Mouse (Mus musculus): ENCODE measurements around the gene Cacna1c.

Gene Cacna1c

GRCm38 (mm10) chr6:119057076-119057479 is 139.1 kb downstream of the Cacna1c start:
- no peak for DNase-seq (ENCODE audit: low spot score in 2 of 2)

DNA sequence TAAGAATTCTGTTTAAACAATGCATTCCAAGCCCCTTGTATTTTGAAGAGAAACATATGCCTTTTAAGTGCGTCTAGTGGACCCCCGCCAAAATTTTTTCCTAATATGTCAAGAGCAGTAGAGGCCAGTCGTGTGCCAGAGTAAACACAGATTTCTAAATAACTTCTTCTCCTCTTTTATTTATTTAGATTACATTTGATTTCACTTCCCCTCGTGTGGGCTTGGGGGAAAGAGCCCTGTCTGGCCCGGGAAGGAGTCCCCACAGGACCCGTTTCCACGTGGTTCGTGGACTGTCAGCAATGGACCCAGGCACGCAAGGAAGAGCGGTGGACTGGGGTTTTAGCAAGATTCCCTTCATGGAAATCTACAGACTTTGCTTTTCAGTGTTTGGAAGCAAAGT is 143.4 kb downstream of the Cacna1c start:
- DNase-seq (ENCODE audit: low spot score in 2 of 2): no peak

GRCm38 (mm10) chr6:119052366-119052765 is 143.9 kb downstream of the Cacna1c start:
- DNase-seq (ENCODE audit: low spot score in 2 of 2): no peak

- no peak for DNase-seq (ENCODE audit: low spot score in 2 of 2)
Observed at GRCm38 (mm10) chr6:119051721-119052120, 144.5 kb downstream of the Cacna1c start.

DNA sequence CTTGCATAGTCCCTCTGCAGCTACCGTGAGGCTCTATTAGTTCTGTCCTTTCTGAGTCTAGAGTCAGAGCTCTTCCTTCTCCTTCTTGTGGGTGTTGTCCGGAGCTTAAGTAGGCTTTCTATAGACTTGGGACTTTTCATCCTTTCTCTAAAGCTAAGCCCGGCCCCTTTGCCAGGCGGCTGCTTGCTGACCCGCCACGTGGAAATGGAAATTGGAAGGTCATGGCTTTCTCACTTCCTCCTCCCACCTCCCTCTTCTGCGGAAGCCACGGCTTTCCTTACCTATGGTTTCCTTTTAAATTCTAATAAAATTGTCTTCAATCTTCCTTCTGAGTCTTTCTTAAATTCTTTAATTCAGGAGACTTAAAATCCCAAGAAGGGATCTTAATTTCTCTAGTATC is 148.9 kb downstream of the Cacna1c start:
- DNase-seq (ENCODE audit: low spot score in 2 of 2): no peak

DNA sequence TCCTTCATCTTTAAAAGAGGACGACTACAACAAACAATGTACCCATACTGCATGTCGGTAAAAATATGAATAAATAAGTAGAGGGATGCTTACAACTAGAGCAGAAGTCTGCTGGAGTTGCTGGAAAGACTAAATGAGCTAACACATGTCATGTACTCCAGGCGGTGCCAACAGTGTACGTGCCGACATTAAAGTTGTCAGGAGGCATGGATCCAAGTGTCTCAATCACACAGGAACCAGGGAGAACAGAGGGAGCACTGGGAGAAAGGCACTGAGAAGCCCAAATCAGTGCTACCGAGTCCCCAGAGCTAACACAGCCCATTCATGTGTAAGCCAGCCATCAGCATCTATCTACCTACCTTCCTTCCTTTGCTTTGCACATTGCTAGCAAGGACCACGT is 150.7 kb downstream of the Cacna1c start:
- no peak for DNase-seq (ENCODE audit: low spot score in 2 of 2)

GRCm38 (mm10) chr6:119044148-119044547 is 152.1 kb downstream of the Cacna1c start:
- no peak for DNase-seq (ENCODE audit: low spot score in 2 of 2)

DNA sequence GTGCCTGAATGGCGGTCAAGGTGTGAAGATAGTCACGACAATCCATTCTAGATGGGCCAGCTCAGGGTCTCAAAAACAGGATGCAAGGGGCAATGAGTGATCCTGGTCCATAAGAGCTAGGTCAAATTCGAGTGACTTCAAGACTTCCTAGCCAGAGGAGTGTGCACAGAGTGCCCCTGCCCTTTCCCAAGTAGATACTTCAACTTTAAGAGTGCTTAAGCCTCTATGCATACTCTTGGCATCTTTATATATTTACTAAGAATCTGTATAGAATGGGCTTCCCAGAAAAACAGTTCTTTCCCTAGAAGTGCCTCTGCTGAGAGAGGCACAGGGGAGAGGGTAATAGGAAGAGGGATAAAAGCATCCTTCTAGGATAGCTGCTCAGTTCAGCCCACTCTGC is 153.4 kb downstream of the Cacna1c start:
- DNase-seq (ENCODE audit: low spot score in 2 of 2): no peak

DNA sequence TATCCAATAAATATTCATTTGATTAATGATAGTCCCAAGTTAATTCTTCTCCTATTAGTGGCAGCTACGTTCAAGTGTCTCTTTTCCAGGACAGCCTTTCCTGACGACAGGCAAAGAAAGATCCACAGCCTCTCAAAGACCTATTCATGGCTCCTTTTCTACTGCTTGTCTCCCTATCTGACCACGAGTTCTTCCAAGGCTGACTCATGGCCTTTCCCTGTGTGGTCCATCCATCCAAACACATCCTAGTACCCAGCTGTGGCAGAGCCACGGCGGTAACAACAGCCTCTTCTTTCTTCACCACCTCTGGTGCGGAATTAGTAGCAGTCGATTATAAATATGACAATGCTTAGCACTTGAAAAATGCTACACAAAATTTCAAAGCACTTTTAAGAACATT is 155.3 kb downstream of the Cacna1c start:
- DNase-seq (ENCODE audit: low spot score in 2 of 2): no peak

- DNase-seq (ENCODE audit: low spot score in 2 of 2): no peak
Observed at GRCm38 (mm10) chr6:119039815-119040214, 156.4 kb downstream of the Cacna1c start.

GRCm38 (mm10) chr6:119039293-119039692 is 156.9 kb downstream of the Cacna1c start:
- no peak for DNase-seq (ENCODE audit: low spot score in 2 of 2)

DNA sequence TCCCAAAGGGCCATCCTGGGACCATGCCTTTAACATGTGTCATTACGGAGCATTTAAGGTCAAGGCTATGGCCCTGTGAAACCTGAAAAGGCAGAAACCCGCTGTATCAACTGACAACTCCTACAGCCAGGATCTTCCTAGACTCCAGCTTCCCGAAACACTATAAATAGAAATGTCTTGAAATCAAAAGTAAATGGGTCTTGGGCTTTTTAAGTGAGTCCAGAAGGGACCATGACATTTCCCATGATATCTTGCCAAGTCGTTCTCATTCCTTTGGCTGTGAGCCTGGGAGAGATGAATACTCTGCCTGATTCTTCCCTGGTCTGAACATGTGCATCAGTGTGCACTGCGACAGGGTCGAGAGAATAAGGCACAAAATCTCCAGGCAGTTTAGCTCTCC is 158.4 kb downstream of the Cacna1c start:
- DNase-seq (ENCODE audit: low spot score in 2 of 2): no peak

DNA sequence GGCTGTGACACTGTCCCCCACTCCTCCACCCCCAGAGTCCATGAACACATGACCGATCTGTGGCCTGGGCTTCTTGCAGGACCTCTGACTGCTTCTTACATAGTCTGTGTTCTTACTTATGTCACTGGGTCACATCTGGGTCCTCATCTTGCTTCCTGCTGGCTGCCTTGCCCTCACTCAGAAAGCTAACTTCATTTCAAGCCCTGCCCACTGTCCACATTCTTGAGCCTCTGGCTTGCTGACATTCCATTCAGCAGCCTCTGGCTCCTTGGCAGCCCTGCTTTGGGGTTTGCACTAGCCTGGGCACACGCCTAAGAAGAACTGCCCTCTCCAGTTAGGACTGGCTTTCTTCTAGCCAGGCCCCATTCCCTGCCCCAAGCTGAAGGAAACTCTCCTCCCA is 159.2 kb downstream of the Cacna1c start:
- no peak for DNase-seq (ENCODE audit: low spot score in 2 of 2)

GRCm38 (mm10) chr6:119035361-119035760 is 160.9 kb downstream of the Cacna1c start:
- no peak for DNase-seq (ENCODE audit: low spot score in 2 of 2)

DNA sequence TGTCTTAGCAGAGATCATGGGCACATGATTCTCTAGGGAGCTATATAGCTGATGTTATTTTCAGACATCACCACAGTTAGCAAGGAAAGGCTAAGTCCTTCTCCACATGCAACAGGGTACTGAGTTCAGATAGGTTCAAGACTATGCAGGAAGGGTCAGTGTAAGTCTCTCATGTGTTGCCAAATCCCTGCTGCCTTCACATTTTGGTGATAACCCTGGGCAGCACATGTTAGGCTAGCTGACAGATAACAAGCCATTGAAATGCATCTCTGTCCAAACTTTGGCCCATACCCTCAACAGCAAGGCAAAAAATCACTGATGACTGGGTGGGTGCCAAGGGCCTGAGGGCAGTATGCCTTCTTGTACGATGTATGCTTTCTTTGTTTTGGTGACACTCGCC is 161.3 kb downstream of the Cacna1c start:
- no peak for DNase-seq (ENCODE audit: low spot score in 2 of 2)

DNA sequence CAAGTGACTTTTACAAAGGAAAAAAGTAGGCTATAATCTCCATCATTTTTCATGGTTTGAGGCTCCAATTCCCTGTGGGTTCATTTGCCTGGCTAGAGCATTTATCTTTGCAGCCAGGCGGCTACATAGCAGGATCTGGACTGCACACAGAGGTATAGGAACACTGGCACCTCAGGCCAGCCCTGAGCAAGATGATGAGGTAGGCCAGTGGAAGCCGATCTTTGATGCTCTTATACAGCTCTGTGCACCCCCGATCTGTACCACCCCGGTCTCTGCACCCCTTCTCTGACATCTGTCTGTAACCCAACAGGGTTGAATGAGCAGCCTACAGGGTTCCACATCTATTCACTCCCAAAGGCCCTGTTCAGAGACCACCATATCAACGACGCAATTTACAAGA is 168.3 kb downstream of the Cacna1c start:
- DNase-seq (ENCODE audit: low spot score in 2 of 2): no peak

GRCm38 (mm10) chr6:119022850-119023249 is 173.4 kb downstream of the Cacna1c start:
- DNase-seq (ENCODE audit: low spot score in 2 of 2): peak in 1 of 2 experiments; percentile 20

DNA sequence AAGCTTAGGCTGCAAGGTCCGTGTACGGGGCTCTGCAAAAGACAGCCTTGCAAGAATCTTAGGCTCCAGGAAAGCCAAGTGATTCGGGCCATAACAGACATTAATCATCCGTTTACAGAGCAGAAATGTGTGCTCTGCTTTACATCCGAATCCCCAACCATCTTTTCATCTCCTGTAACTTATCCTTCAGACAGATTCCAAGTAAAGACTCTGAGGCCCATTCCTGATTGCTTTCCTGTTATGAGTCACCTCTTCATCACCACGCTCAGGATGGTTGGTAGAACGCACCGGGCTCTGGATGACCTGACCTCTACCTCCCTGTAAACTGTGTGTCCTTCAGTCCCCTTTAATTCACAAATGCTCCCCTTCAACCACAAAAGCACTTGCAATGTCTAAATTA is 175.0 kb downstream of the Cacna1c start:
- no peak for DNase-seq (ENCODE audit: low spot score in 2 of 2)

DNA sequence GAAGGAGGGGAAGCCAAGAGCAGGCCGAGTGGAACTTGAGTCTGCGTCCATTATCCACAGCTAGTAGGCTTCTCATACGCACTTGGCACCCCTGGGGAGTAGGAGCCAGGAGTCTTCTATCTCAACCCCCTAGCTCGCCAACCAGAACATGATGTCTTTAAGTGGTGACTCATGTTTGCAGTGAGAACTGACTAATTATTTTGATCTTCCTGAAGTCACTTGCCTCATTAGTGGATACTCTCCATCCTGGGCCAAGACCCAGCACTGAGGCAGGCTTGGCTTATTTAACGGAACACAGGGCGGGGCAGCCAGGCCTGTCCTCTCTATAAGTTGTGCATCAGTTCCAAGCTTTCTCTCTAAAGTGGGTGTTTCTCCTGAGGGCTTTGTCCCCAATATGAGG is 177.3 kb downstream of the Cacna1c start:
- DNase-seq (ENCODE audit: low spot score in 2 of 2): no peak

- no peak for DNase-seq (ENCODE audit: low spot score in 2 of 2)
Observed at GRCm38 (mm10) chr6:119018256-119018655, 178.0 kb downstream of the Cacna1c start.

DNA sequence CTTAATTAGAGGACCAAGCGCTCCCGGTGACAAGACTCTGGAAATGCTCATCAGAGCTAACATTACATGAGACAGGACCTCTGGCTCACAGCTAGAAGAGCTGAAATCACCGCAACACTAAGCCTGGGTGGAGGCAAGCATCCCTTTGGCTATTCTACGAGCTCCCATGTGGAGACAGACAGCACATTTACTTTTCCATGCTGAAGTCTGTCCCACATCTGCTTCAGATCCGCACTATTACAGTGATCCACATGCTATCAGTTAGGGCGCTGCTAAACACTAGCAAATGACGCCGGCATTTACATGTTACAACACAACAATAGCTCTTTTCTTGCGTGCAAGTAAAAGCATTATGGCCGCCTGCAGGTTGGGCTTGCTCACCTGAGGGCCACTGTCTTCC is 178.7 kb downstream of the Cacna1c start:
- DNase-seq (ENCODE audit: low spot score in 2 of 2): no peak

DNA sequence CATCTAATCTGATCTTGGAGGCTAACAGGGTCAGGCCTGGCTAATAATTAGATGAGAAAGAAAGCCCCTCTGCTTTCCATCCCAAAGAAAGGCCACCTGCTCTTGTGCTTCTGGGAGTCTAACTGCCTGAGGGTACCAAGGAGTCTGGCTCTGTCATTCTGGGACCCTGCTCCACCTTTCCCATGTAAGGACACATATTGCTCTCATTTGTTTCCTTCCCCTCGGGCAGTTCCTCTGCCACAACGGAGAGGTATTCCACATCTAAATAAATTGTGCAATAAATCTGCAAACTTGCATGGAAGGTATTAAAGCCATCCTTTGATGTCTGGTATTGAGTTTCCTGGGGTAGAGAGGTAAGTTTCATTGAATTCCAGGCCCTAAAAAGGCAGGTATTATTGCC is 180.9 kb downstream of the Cacna1c start:
- no peak for DNase-seq (ENCODE audit: low spot score in 2 of 2)

DNA sequence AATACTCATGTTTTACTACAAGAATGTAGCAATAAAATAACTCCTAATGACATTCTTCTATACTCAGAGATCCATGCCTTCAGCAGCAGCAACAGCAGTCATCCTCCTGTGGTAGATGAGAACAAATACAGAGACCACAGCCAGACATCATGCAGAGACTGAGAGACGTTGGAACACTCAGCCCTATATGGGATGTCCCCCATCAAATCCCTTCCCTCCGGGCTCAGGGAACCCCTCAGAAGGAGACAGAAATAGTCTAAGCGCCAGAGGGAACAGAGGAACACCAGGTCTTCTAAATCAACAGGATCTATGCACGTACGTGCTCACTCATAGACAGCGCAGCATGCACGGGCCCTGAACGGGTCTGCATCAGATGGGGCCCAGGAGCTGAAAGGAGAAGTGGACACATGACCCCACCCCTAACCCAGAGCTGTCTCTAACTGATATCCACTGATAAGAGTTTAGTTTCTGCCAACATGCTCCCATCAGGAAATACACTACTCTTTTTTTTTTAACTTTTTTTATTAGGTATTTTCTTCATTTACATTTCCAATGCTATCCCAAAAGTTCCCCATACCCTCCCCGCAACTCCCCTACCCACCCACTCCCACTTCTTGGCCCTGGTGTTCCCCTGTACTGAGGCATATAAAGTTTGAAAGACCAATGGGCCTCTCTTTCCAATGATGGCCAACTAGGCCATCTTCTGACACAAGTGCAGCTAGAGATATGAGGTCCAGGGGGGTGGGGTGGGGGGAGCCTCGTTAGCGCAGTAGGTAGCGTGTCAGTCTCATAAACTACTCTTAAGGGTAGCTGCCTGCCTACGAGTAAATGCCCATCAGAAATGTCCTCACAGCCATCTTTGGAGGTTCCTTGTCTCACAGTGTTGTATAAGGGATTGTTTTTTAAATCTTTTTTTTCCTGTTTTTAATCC is 182.8 kb downstream of the Cacna1c start:
- no peak for DNase-seq (ENCODE audit: low spot score in 2 of 2)

GRCm38 (mm10) chr6:119010875-119011274 is 185.3 kb downstream of the Cacna1c start:
- DNase-seq (ENCODE audit: low spot score in 2 of 2): no peak

Data from thymus, postnatal 10 days (tissue).